Mouse (Mus musculus): ENCODE data around the gene Fen1.
A peak's percentile ranks its signal among the peaks of the same experiment; 100 is the strongest.

Fen1 gene

DNA sequence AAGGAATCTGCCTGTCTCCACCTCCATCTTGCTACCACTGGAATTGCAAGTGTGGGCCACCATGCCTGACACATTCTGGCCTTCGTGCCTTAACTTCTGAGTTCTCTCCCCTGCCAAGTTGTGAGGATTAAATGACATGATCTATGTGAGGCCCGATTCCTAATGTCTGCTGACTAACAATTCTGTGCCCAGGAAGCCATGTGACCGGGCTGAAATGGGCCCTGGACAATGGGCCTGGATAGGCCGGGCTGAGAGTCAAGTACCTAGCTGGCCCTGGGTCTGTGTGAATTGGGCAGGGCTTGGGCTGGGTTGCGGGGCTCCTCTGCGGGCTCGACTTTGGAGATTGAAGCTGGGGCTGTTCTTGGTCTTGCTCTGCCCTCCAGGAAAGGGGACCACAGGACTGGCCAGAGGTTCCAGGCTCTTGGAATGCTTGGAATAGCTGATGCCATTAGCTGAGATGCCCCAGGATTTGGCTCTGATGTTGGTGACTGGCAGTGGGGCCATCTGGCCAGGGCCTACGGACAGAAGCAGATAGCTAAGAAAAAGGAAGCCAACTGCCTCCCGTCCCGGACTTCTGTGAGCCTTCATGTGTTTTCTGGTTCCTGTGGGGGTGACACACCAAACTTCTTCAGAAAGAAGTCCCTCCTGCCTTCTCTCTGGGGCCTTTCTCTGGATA lies 10.0 kb upstream of the Fen1 start:
- no peak for DNase-seq

- no peak for DNase-seq
Observed at GRCm38 (mm10) chr19:10210885-10211284, 6.9 kb upstream of the Fen1 start.

GRCm38 (mm10) chr19:10208851-10209250 lies 4.9 kb upstream of the Fen1 start:
- DNase-seq: no peak

GRCm38 (mm10) chr19:10205051-10205450 lies 1.1 kb upstream of the Fen1 start:
- DNase-seq: no peak

DNA sequence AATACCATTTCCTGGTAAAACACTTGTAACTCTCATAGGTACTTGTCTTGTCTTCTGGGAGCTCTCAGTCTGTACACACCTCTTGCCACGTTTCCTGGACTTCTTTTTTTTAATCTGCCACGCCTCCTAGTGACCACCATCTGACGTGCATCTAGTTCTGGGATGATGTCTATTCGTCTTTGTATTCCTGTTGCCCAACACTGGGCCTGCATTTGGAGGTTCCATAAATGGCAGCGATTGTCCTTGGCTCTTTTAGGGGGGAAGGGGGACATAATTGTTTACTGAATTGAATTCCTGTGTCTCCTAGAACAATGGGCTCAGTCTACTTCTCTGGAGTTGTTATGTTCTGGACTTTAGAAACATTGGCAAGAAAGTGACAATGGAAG lies 640 bp upstream of the Fen1 start:
- DNase-seq: peak; percentile 54 to 55

DNA sequence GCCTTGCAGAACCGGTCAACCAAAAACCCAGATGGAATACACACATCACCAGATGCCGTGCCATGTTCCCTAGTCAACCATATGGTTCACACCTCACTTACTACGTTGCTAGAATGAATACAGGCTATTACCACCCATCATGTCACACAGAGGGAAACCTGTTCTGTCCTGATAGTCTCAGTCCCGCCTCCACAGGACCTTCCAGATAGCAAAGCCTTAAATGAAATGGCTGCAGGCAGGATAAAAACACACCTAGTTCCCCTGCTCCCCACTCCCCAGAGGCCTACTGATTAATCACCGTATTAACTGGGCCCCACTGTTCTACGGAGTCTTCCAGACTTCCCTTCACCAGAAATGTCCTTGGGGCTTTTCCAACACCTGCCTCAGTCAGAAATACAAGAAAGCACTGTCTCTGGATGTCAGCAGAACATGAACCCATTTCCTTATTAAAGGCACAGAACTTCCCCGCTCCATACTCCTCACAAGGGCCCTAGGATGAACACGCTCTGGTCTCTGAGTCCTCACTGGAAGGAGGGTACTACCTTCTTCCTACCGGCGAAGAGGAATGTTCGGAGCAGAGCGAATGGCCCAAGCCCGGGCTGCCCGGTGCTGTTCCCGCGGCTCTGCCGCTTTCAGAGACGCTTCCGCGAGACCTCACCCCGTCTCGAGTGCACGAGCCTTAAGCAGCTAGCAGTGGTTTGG lies 672 bp downstream of the Fen1 start:
- DNase-seq: no peak

DNA sequence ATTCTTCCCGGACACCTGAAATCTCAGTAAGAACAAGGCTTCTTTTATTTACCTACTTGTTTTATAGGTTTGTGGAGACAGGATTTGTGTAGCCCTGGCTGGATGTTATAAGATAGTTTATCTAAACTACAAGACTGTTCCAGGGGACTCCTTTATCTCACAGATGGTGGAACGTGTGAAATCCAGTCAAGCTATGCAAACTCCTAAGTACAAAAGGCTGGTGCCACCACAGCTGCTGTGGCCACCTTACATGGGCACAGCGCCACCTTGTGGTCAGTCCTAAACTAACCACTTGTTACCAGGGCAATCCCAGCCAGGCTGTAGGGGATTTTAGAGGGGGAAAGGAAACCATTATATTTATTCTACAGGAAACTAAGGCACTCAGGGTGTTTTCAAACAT lies 5.2 kb downstream of the Fen1 start:
- DNase-seq: peak; percentile 64 to 82

- DNase-seq: no peak
Observed at GRCm38 (mm10) chr19:10198286-10198685, 5.7 kb downstream of the Fen1 start.

- DNase-seq: no peak
Observed at GRCm38 (mm10) chr19:10197130-10197529, 6.8 kb downstream of the Fen1 start.

- peak; percentile 78 to 81 for DNase-seq
Observed at GRCm38 (mm10) chr19:10195252-10195651, 8.7 kb downstream of the Fen1 start.

DNA sequence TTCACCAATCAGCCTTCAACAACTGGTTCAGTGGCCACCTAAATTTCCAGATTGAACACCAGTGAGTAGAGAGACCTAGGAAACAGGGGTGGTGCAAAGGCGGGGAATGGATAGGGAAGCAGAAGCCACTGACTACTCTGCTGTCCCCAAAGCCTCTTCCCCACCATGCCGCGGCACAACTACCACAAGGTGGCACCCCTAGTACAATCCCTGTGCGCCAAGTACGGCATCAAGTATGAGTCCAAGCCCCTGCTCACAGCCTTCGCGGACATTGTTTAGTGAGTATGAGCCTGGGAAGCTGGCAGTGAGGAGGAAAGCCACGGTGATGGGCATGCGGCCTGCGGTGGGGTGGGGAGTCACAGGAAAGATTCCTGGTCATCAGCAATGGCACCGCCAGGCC lies 9.6 kb downstream of the Fen1 start:
- DNase-seq: no peak

- no peak for DNase-seq
Observed at GRCm38 (mm10) chr19:10191326-10191725, 12.6 kb downstream of the Fen1 start.

- DNase-seq: peak; percentile 70 to 81
Observed at GRCm38 (mm10) chr19:10190796-10191195, 13.2 kb downstream of the Fen1 start.

- no peak for DNase-seq
Observed at GRCm38 (mm10) chr19:10189940-10190339, 14.0 kb downstream of the Fen1 start.

DNA sequence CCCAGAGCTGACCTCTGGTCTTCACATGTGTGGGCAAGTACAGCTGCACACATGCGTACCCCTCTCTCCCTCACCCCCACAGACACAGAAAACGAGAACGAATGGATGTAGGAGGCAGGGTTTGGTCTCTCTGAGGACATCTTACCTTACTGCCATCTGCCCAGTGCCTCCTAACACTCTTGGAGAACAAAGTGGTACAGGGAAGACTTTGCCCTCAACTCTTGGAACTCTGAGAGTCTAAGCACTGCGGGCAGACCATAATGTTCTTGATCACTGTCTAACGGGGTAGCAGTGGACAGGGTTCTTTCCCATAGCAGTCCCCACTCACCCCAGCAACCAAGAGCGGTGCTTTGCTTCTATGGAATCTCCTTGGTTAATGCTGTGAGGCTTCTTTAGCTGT lies 14.9 kb downstream of the Fen1 start:
- DNase-seq: peak in 1 of 2 experiments; percentile 39

DNA sequence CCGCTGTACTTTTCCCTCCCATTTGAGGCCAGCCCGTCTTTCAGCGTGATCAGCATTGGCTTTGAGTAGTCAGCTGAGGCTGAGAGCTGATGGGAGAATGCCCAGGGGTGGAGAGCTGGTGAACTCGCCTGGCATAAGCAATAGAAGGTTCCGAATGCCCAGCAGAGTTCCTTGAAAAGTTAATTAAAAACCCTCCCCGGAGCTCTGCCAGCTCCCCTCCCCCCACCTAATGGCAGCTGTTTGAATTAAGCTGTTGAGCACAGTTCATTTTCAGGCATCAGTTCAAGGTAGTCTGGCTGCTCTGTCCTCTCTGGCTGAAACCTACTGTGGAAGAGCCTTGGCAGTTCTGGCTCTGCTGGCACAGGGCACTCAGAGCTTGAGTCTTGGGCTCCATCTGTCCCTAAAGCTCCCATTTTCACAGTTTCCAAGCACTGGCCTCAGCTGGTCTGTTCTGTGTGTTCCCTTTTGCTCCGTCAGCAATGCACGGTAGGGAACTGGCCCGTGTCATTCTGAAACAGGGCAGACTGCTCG lies 15.6 kb downstream of the Fen1 start:
- peak; percentile 94 to 96 for DNase-seq

- no peak for DNase-seq
Observed at GRCm38 (mm10) chr19:10186569-10186968, 17.4 kb downstream of the Fen1 start.

DNA sequence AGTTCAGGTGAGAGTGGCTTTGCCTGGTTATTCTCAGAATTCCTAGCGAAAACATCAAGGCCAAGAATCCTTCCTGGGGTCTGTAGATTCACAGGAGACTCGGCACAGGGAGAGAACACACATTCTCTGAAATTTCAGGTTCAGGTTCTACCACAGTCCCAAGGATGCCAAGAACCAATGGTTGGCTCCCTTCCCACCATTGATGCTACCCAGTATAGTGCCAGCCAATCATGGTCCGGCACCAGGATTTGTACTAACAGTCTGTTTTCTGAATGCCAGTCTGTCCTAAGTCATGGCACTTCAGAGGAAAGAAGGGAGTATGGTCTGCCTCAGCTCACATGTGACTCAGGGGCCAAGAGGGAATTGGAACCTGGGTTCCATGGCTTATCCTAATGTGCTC lies 18.1 kb downstream of the Fen1 start:
- no peak for DNase-seq

DNA sequence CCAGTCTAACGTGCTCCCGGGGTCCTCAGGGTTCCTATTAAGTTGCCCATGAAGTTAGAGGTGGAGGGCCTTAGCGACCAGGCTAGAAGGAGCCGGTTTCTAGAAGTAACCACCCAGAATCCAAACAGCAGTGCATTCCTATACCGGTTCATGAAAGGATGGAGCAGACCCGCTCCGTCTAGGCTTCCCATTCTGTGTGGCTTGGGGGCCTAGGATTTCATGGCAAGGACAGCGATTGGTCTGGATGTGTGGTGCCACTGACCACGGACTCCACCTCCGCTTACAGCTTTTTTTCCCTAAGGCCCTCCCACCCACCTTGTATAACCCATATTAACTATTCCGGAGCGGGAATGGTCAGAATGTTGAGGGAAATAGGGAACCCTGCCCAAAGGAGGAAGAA lies 19.9 kb downstream of the Fen1 start:
- no peak for DNase-seq

DNA sequence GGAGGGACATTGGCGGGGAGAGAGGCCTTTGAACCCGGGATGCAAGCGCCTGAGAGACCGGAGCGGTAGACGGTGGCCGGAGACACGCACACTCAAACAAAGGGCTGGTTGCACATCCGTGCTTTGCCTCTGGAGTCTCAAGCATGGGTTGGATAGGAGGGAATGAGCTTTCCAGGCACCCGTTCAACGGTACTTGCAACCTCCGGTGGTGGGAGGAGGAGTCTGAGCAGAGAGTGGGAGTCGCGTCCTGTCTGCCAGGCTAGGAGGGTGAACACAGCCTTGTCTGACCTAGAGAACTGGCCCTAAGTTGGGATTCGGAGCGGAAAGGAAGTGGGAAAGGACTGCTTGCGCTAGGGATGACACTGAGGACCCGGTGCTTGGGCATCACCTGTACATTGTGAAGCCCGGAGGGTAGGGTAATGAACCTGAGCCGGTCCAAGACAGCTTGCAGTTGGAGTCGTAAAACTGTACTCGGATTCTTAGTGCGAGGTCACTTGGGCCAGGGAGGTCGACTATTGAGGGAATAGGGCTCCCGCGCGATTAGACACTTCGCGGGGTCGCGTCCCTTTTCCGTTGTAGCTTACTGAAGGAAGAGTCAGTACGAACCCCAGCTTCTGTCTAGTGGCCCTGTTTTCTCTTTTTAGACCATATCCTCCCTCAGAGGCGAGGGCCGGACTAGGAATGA lies 20.5 kb downstream of the Fen1 start:
- peak; percentile 65 to 72 for DNase-seq

- peak; percentile 91 to 92 for DNase-seq
Observed at GRCm38 (mm10) chr19:10182670-10183298, 21.2 kb downstream of the Fen1 start, which contains the start of gene Fads1. Gene Fads1, plus strand, starts transcription at chr19:10182888.

- no peak for DNase-seq
Observed at GRCm38 (mm10) chr19:10182142-10182541, 21.8 kb downstream of the Fen1 start.

DNA sequence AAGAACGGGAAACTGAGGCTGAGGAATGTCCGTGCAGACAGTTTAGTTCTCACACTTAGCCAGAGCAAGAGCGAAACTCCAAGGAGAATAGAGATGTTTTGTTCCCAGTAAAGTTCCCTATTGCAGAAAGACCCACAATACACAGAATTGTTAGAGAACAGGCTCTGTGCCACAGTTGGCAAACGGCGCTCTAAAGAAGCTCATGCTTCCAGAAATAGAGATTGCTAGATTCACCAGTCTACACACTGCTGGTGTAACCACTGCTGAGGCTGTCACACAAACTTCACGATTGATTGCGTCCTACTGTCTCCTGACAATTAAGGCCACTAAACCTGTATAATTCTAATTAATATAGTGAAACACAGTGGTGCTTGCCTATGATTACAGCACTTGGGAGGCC lies 22.7 kb downstream of the Fen1 start:
- DNase-seq: no peak
